Mouse (Mus musculus) liver, postnatal 0 days (tissue): ENCODE results near the gene Mvk. TPM values are rescaled to one million over a fixed set of nuclear protein-coding genes. Genes with fewer than 3 reads are reported as not detected.

Experiments used
- ATAC-seq: fragments of 200-750 bp; cut with Nextera tagmentation; 2 replicates; pipeline ENCODE4 v1.8.0; 2017; ENCODE audit warnings: mild to moderate bottlenecking, moderate library complexity
- DNase-seq: peaks from one replicate; pipeline ENCODE4 v3.0.0-alpha.2; 2016
- H3K27ac ChIP-seq: fragments of 300-500 bp; sonication (generic); 2 replicates; pipeline ENCODE4 v1.5.1; 2014; ENCODE audit warnings: antibody characterized with exemption, moderate library complexity, mild to moderate bottlenecking, low read depth
- H3K27me3 ChIP-seq: fragments of 300-500 bp; sonication (generic); 2 replicates; pipeline ENCODE4 v1.6.1; 2014; ENCODE audit warnings: low read length, control low read depth, mixed read lengths; ENCODE audit not compliant: insufficient read depth
- H3K36me3 ChIP-seq: fragments of 300-500 bp; sonication (generic); replicated peaks from 2 replicates; pipeline ENCODE4 v1.6.1; 2014; ENCODE audit warnings: mild to moderate bottlenecking, control low read depth, low read length, moderate library complexity, mixed read lengths; ENCODE audit not compliant: insufficient read depth
- H3K4me1 ChIP-seq: fragments of 300-500 bp; sonication (generic); 2 replicates; pipeline ENCODE4 v1.6.1; 2014; ENCODE audit warnings: antibody characterized with exemption, mild to moderate bottlenecking, control low read depth; ENCODE audit not compliant: insufficient read depth
- H3K4me2 ChIP-seq: fragments of 300-500 bp; sonication (generic); 2 replicates; pipeline ENCODE4 v1.6.1; 2014; ENCODE audit warnings: low read depth, mild to moderate bottlenecking, low read length, moderate library complexity, mixed read lengths
- H3K4me3 ChIP-seq: fragments of 300-500 bp; sonication (generic); 2 replicates; pipeline ENCODE4 v1.5.1; 2014; ENCODE audit warnings: low read depth, low read length
- H3K9ac ChIP-seq: fragments of 300-500 bp; sonication (generic); replicated peaks from 2 replicates; pipeline ENCODE4 v1.6.1; 2014; ENCODE audit warnings: mild to moderate bottlenecking, moderate library complexity
- H3K9me3 ChIP-seq: fragments of 300-500 bp; sonication (generic); 2 replicates; pipeline ENCODE4 v1.6.1; 2016; ENCODE audit warnings: mild to moderate bottlenecking, control low read depth, low read length, mixed read lengths
- CTCF ChIP-seq: sonication (generic); IDR thresholded peaks from 2 replicates; pipeline ENCODE4 v1.5.1; 2016; ENCODE audit warnings: antibody characterized with exemption, low read depth
- EP300 ChIP-seq: IDR thresholded peaks from 2 replicates; pipeline ENCODE4 v1.6.1; 2016; ENCODE audit warnings: antibody characterized with exemption, low read depth, mild to moderate bottlenecking
- WGBS: fragments of 180-500 bp; shearing (Covaris S2); extraction: QIAGEN DNeasy Blood & Tissue Kit; methylation state at CpG from one replicate; pipeline ENCODE4 v1.1.7; 2014; ENCODE audit not compliant: insufficient replicate concordance; 5-methylcytosine and 5-hydroxymethylcytosine counted together
- polyA plus RNA-seq: library from polyadenylated mRNA; unstranded; fragments of >200 nt; fragmentation: Nextera tagmentation; extraction: Ambion mirVana; gene quantifications from 2 replicates; pipeline ENCODE4 v1.2.1, GENCODE M21; 2015

Mvk gene
- polyA plus RNA-seq, 1 experiment from 2014 or later, result 9.4 TPM

DNA sequence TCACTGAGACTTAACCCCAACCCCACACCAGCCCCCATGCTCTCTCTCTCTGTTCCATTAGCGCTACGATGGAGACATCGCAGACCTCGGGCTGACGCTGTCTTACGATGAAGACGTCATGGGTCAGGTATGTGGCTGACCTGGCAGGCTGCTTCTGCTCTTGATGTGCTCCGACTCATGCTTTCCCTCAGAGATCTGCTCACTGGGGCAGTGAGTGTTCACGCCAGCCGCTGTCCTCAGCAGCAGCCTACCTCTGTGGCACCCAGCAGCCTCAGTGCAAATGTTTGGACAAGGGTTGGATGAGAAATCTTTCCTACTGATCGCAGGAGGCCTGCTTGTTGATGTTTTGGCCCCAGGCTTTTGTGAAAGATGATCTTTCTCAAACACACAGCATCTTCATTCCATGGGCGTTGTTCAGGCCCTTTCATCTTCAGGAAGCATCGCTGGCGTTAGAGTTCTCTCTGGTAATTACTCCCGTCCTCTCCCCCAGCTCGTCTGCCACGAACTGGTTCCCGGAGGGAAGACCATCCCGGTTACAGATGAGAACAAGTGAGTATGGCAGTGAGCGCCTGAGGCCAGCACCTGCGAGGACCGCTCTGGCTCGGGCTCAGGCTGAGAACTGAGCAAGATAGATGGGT is 31.6 kb upstream of the Mvk start:
- no peak overlapping the region for H3K4me2 ChIP-seq
- no peaks in the 10 kb centered on the region for H3K4me1 ChIP-seq
- no peaks in the 10 kb centered on the region for H3K9me3 ChIP-seq
- DNase-seq (no peak), ATAC-seq (no peak)
- H3K4me3 ChIP-seq, result no peak overlapping the region
- no peaks in the 10 kb centered on the region for H3K27me3 ChIP-seq
- H3K36me3 ChIP-seq, result peaks cover 90% of the 10 kb centered on the region
- no peak overlapping the region for H3K27ac ChIP-seq
- no peak for TF ChIP-seq EP300
- no peak for TF ChIP-seq CTCF
- H3K9ac ChIP-seq, result no peak overlapping the region
- 81% methylated on average over 23 of the region's 23 CpGs for WGBS

DNA sequence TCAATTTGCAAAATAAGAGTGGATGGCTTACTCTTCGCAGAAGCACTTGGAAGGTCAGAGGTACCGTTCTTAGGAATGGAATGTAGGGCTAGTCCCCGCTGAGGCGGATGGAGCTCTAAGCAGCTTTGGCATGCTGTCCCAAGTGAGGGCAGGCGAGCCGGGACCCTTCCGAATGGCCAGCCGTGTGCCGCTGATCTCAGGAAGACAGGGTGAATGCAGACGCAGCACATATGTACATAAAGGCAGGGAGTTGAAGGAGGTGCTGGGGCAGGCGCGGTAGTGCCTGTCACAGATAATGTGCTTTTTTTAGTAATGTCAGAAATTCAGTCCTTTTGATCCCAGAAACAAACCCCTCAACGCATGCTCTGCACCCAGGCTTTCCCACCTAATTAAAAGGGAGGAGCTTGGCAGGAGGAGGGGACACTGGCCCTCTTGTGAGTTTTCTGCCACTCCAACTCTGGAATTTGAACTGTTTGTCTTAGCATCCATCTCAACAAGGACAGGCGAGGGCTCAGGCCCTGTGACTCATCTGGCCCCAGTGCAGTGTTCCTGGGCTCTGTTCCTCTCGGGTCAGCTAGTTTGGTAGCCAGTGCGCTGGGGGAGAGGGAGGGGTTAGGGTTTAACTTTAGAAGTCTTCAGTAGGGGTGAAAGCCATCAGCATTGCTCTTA is 30.9 kb upstream of the Mvk start:
- H3K4me1 ChIP-seq, result no peaks in the 10 kb centered on the region
- no peak for TF ChIP-seq CTCF
- TF ChIP-seq EP300, result no peak
- no peaks in the 10 kb centered on the region for H3K27me3 ChIP-seq
- 77% methylated on average over 16 of the region's 16 CpGs for WGBS
- H3K4me2 ChIP-seq, result no peak overlapping the region
- H3K27ac ChIP-seq, result no peak overlapping the region
- peaks cover 89% of the 10 kb centered on the region for H3K36me3 ChIP-seq
- peak; percentile 27 for DNase-seq
- no peak overlapping the region for H3K9ac ChIP-seq
- H3K4me3 ChIP-seq, result no peak overlapping the region
- H3K9me3 ChIP-seq, result no peaks in the 10 kb centered on the region
- ATAC-seq, result peak; percentile 61

DNA sequence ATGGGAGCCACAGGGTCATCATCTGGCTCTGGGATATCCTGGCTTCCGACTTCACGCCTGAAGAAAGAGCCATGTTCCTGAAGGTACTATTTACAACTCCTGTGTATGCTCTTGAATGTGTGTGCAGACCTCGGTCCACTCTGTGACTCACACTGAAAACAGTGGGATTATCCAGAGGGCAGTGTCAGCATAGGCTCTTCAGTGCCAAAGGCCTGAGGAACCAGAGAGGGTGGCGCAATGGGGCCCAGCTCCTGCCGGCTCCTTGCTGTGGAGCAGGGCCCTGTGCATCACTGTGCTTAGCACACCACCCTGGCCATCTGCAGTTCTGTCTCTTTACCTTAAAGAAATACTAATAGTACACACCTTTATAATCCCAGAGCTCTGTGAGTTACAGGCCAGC is 28.5 kb upstream of the Mvk start:
- no peak overlapping the region for H3K27ac ChIP-seq
- 87% methylated on average over 5 of the region's 5 CpGs for WGBS
- H3K27me3 ChIP-seq, result no peaks in the 10 kb centered on the region
- no peak overlapping the region for H3K9ac ChIP-seq
- H3K36me3 ChIP-seq, result peaks cover 84% of the 10 kb centered on the region
- no peak for TF ChIP-seq EP300
- no peak for TF ChIP-seq CTCF
- H3K4me1 ChIP-seq, result no peaks in the 10 kb centered on the region
- H3K4me3 ChIP-seq, result no peak overlapping the region
- DNase-seq, result no peak
- no peaks in the 10 kb centered on the region for H3K9me3 ChIP-seq
- H3K4me2 ChIP-seq, result no peak overlapping the region
- ATAC-seq, result no peak

DNA sequence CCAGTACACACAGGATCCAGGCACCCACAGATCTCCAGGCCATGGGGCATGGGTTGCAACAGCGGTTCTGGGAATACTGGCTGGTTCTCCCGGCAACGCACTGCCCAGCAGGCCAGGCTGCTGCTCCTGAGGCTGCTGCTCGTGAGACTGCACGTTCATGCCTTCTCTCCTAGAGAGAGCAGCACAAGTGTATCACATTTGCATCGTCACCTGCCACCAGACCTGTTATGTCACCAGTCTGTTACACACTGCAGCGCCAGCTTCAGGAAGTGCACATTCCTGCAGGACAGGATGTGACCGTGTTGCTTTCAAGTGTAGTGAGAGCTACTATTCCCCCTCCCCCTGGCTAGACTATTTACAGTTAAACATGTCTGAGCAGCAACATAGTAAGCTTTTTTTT is 27.2 kb upstream of the Mvk start:
- no peak for DNase-seq
- H3K9me3 ChIP-seq, result no peaks in the 10 kb centered on the region
- WGBS, result 71% methylated on average over 8 of the region's 8 CpGs
- ATAC-seq, result no peak
- TF ChIP-seq EP300 (no peak), CTCF (no peak)
- H3K4me2 ChIP-seq, result no peak overlapping the region
- H3K27ac ChIP-seq, result no peak overlapping the region
- 0 out of 2 replicates have a peak, but pooled peaks cover 3% of the 10 kb centered on the region for H3K4me1 ChIP-seq
- peaks cover 73% of the 10 kb centered on the region for H3K36me3 ChIP-seq
- no peak overlapping the region for H3K9ac ChIP-seq
- H3K27me3 ChIP-seq, result no peaks in the 10 kb centered on the region
- H3K4me3 ChIP-seq, result no peak overlapping the region

DNA sequence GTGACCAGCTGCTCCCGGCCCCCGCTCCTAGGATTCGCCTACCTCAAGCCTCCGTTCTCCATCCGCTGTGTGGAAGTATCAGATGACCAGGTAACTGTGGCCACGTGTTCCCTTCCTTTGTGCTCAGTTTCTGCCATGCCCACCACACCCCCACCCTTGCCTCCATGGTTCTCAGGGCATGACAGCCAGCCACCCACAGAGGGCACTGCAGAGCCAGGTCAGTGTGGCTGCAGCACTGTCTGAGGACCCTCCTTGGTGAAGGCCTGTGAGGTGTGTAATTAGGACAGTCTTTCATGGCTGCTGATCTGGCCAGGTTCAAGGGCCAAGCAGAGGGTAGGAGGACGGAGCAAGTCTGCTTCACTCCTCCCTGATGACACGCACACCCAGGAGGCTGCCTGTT is 25.5 kb upstream of the Mvk start:
- H3K4me1 ChIP-seq, result peaks cover 6% of the 10 kb centered on the region; the same call in 1 of the 2 replicates
- no peak overlapping the region for H3K4me2 ChIP-seq
- WGBS, result 81% methylated on average over 8 of the region's 8 CpGs
- DNase-seq, result no peak
- ATAC-seq, result no peak
- H3K4me3 ChIP-seq, result no peak overlapping the region
- peaks cover 58% of the 10 kb centered on the region for H3K36me3 ChIP-seq
- no peak overlapping the region for H3K9ac ChIP-seq
- no peaks in the 10 kb centered on the region for H3K9me3 ChIP-seq
- no peaks in the 10 kb centered on the region for H3K27me3 ChIP-seq
- TF ChIP-seq CTCF, result peak; percentile 48
- no peak for TF ChIP-seq EP300
- no peak overlapping the region for H3K27ac ChIP-seq

DNA sequence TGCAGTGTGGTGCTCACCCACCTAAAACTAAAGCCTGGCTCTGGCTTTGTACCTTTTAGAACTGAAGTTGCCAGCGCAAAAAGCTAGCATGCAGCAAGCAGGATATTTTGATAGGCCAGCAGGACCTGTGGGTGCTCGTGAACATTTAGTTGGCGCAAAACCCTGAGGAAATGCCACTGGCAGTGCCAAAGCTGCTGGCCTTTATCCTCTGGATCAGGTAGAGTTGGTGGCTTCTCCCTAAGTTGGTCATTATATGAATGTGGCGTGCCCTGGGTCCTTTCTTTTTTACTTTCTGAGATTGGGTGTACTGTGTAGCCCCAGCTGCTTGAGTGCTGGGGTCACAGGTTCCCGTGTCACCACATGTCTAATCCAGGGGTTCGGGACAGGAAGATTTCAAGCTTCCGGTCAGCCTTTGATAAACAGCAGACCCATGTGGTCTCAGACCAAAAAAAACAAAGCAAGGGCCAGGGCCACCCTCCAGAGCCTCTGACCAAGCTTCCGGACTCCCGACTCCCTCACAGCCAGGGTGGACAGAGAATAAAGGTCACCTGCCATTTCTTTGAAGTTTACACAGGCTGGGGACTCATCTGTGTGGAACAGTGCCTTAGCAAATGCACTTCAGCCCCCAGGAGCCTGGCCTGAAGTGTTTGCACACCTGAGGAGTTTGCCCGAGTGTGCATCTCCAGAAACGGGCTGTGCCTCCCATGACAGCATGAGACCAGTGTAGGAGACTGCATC is 22.3 kb upstream of the Mvk start:
- H3K27me3 ChIP-seq, result no peaks in the 10 kb centered on the region
- TF ChIP-seq EP300 (no peak), CTCF (no peak)
- 55% methylated on average over 11 of the region's 11 CpGs for WGBS
- peaks cover 33% of the 10 kb centered on the region for H3K36me3 ChIP-seq
- H3K4me1 ChIP-seq, result peaks cover 6% of the 10 kb centered on the region; the same call in 1 of the 2 replicates
- H3K9me3 ChIP-seq, result no peaks in the 10 kb centered on the region
- DNase-seq (no peak), ATAC-seq (peak; percentile 46; the same call in 1 of the 2 replicates)
- H3K4me2 ChIP-seq, result no peak overlapping the region
- H3K4me3 ChIP-seq, result no peak overlapping the region
- no peak overlapping the region for H3K9ac ChIP-seq
- no peak overlapping the region for H3K27ac ChIP-seq
